Mouse (Mus musculus) left cerebral cortex, adult 11 months (tissue): ENCODE measurements around the gene Klhl36.

Experiments used
- DNase-seq: peaks from one replicate; pipeline ENCODE4 v3.0.0; 2022; ENCODE audit warnings: low spot score

Gene Klhl36

GRCm38 (mm10) chr8:119885612-119886011 lies 23.5 kb downstream of the Klhl36 start:
- DNase-seq = no peak

GRCm38 (mm10) chr8:119887130-119887529 lies 25.1 kb downstream of the Klhl36 start:
- no peak for DNase-seq

- no peak for DNase-seq
These were observed 25.9 kb downstream of the Klhl36 start for GRCm38 (mm10) chr8:119888012-119888411.

DNA sequence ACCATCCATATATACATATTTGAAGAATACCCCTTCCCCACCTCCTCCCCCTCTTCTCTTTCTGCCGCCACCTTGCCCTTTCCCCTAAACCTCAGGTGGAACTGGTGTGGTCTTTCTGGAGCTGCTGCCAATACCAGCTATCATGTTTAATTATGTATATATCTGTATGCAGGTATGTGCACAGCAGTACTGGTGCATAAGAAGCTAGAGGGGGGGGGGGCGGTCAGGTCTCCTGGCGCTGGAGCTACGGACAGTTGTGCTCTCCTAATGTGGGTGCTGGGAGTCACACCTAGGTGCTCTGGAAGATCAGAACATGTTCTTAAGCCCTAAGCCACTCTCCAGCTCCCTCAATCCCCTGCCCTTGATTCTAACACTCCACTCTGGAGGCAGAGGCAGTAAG lies 35.0 kb downstream of the Klhl36 start:
- no peak for DNase-seq

GRCm38 (mm10) chr8:119897933-119898332 lies 35.9 kb downstream of the Klhl36 start:
- no peak for DNase-seq

DNA sequence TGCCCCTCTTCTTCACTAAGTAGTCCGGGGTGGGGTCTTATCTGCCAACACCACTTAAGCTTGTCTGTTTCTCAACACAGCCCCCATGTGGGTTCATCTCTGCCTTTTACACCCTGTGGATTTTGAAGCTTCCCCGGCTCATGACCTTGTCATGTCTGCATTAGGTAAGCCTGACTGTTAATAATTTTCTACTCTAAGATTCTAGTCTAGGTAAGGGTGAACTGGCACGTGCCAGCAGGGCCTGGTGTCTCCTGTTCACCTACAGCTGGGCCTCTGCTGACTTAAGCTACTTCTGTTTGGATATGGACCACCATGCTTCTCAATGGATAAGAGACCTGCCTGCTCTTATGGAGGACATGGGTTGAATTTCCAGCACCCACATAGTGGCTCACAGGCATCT lies 39.3 kb downstream of the Klhl36 start:
- DNase-seq = no peak

GRCm38 (mm10) chr8:119901952-119902351 lies 39.9 kb downstream of the Klhl36 start:
- DNase-seq = no peak

DNA sequence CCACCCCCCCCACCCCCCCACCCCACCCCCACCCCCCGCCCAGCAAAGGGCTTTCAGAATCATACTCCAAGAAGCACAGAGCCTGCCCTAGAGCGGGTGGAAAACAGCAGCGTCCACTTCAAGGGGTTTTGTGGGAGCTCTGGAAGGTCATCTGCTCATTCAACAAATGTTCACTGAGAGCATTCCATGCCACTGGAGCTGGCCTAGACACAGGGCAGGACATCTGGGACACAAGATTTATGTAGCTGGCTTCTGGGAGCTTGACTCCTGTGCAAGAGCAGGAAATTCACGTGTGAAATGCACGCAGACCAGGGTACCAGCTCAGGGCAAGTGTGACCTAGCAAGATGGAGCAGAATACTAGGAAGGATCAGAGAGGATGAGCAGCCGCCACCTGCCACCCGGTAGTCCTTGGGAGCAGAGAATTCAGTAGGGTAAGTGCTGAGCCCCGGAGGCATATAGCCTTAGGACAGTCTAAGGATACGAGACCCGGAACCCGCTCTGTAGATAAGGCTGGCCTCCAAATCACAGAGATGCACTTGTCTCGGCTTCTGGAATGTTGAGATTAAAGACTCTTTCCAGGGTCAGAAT lies 42.4 kb downstream of the Klhl36 start:
- DNase-seq = no peak

GRCm38 (mm10) chr8:119909944-119910546 lies 48.0 kb downstream of the Klhl36 start, which contains the start of gene Usp10:
TSS of gene Usp10 (plus strand) at chr8:119910360.
- no peak for DNase-seq

- DNase-seq = peak; percentile 88
These were observed 48.6 kb downstream of the Klhl36 start, which contains the start of gene Gm20388 for GRCm38 (mm10) chr8:119910547-119911257. TSS of gene Gm20388 (plus strand) at chr8:119910841.

GRCm38 (mm10) chr8:119911258-119911962 lies 49.3 kb downstream of the Klhl36 start:
- no peak for DNase-seq

GRCm38 (mm10) chr8:119912643-119913042 lies 50.6 kb downstream of the Klhl36 start:
- DNase-seq = no peak

- no peak for DNase-seq
These were observed 51.1 kb downstream of the Klhl36 start for GRCm38 (mm10) chr8:119913181-119913580.

DNA sequence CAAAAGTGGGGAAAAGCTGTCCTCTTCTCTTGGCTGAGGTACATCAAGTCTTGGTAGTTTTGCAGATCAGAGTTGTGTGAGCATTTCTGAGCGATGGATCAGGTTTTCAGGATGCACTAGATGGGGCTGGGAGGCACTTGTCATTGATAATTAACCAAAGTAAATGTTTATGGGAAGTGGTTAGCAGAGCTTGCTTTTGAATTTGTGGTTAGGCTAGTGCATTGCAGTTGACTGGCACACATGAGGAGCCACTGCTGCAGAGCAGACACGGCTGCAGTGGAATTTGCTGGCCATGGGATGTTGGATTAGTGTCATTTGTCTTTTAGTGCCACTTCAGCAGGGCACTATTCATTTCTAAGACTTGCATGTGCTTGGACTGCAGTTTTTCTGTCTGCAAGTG lies 52.1 kb downstream of the Klhl36 start:
- DNase-seq = no peak

DNA sequence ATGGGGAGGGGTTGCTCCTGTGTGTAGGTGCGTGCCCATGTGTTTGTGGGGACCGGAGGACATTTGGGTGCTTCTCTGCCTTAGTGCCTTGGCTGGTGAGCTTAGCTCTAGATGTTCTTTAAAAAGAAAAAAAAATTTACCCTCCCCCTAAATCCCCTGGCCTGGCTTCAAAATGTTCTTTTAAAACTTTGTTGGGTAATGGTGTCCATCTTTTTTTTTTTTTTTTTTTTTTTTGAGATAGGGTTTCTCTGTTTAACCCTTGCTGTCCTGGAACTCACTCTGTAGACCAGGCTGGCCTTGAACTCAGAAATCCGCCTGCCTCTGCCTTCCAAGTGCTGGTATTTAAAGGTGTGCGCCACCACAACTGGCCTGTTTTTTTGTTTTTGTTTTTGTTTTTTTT lies 53.2 kb downstream of the Klhl36 start:
- no peak for DNase-seq

- DNase-seq = no peak
These were observed 54.3 kb downstream of the Klhl36 start for GRCm38 (mm10) chr8:119916237-119916892.

DNA sequence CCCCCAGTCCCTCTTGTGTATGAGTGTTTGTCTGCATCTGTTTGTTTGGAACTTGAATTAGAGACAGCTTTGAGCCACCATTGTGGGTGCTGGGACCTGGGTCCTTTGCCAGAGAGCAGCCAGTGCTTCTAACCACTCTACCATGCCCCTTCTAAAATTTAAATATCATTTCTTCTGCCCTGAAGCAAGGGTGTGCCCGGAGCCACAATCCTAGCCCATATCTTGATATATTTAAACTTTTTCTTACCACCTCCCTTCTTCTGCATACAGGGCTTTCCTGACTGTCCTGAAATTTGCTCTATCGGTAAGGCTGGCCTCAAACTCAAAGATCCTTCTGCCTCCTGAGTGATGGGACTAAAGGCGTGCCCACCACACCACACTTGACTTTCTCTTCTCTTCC lies 55.3 kb downstream of the Klhl36 start:
- no peak for DNase-seq

DNA sequence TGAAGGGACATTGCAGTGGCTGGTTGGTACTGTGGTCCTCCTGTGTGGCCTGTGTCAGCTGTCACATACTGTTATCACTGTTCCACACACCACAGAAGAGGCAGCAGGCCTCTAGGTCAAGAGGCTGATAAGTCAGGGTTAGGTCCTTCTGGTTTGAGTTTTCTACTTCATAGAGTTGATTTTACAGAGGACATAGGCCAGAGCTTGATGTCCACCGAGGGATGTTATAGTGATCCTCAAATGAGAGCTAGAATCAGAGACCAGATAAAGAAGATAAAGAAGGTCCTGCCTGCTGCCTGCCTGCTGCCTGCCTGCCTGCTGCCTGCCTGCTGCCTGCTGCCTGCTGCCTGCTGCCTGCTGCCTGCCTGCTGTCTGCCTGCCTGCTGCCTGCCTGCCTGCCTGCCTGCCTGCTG lies 56.1 kb downstream of the Klhl36 start:
- no peak for DNase-seq

- no peak for DNase-seq
These were observed 61.2 kb downstream of the Klhl36 start for GRCm38 (mm10) chr8:119923259-119923658.

- DNase-seq = no peak
These were observed 63.4 kb downstream of the Klhl36 start for GRCm38 (mm10) chr8:119925428-119925827.

DNA sequence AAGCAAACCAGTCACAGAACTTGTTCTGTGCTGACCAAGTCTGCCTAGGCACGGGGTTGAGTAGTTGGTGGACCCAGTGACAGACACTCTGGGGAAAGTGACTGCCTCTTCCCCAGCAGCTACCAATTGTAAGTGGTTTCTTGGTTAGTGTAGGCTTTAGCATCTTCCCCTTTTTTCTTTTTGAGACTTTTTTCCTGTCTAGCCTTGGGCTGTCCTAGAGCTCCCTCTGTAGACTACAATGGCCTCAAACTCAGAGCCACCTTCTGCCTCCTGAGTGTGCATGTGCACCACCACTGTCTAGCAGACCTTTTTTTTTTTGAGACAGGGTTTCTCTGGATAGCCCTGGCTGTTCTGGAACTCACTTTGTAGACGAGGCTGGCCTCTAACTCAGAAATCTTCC lies 64.4 kb downstream of the Klhl36 start:
- DNase-seq = no peak
